Mouse (Mus musculus) embryonic facial prominence, embryonic 14.5 days (tissue): ENCODE data around the gene Card10. TPM values are rescaled to one million over a fixed set of nuclear protein-coding genes. Genes with fewer than 3 reads are reported as not detected.

Source experiments
- ATAC-seq: fragments of 200-750 bp; cut with Nextera tagmentation; 2 replicates; pipeline ENCODE4 v1.8.0; 2017; ENCODE audit warnings: low read depth, moderate number of reproducible peaks, moderate TSS enrichment
- DNase-seq: peaks from one replicate; pipeline ENCODE4 v3.0.0-alpha.2; 2015; ENCODE audit warnings: low spot score
- H3K27ac ChIP-seq: fragments of 300-500 bp; sonication (generic); replicated peaks from 2 replicates; pipeline ENCODE4 v1.5.1; 2014; ENCODE audit warnings: low read depth, mild to moderate bottlenecking, low read length, moderate library complexity
- H3K27me3 ChIP-seq: fragments of 300-500 bp; sonication (generic); replicated peaks from 2 replicates; pipeline ENCODE4 v1.6.1; 2014; ENCODE audit warnings: low read length; ENCODE audit not compliant: control insufficient read depth, insufficient read depth
- H3K36me3 ChIP-seq: fragments of 300-500 bp; sonication (generic); 2 replicates; pipeline ENCODE4 v1.6.1; 2014; ENCODE audit warnings: low read length, mixed read lengths; ENCODE audit not compliant: control insufficient read depth, insufficient read depth
- H3K4me1 ChIP-seq: fragments of 300-500 bp; sonication (generic); 2 replicates; pipeline ENCODE4 v1.6.1; 2014; ENCODE audit warnings: antibody characterized with exemption, low read length; ENCODE audit not compliant: control insufficient read depth, insufficient read depth
- H3K4me2 ChIP-seq: fragments of 300-500 bp; sonication (generic); 2 replicates; pipeline ENCODE4 v1.6.1; 2014; ENCODE audit warnings: low read depth, mild to moderate bottlenecking, low read length, moderate library complexity, mixed read lengths
- H3K4me3 ChIP-seq: fragments of 300-500 bp; sonication (generic); 2 replicates; pipeline ENCODE4 v1.5.1; 2014; ENCODE audit warnings: low read depth, mild to moderate bottlenecking, low read length
- H3K9ac ChIP-seq: fragments of 300-500 bp; sonication (generic); 2 replicates; pipeline ENCODE4 v1.6.1; 2014; ENCODE audit warnings: low read depth, mild to moderate bottlenecking, low read length, moderate library complexity, mixed read lengths
- H3K9me3 ChIP-seq: fragments of 300-500 bp; sonication (generic); 2 replicates; pipeline ENCODE4 v1.6.1; 2016; ENCODE audit warnings: low read length; ENCODE audit not compliant: control insufficient read depth
- WGBS: fragments of 180-500 bp; shearing (Covaris S2); extraction: QIAGEN DNeasy Blood & Tissue Kit; methylation state at CpG from one replicate; pipeline ENCODE4 v1.1.7; 2014; 5-methylcytosine and 5-hydroxymethylcytosine counted together
- polyA plus RNA-seq: library from polyadenylated mRNA; unstranded; fragments of >200 nt; fragmentation: Nextera tagmentation; extraction: Ambion mirVana; gene quantifications from 2 replicates; pipeline ENCODE4 v1.2.1, GENCODE M21; 2014

Gene Card10
- polyA plus RNA-seq, 1 experiment from 2014 or later, result 6.1 TPM

- H3K4me1 ChIP-seq, result no peaks in the 10 kb centered on the region
- H3K27me3 ChIP-seq, result no peaks in the 10 kb centered on the region
- no peak for DNase-seq
- H3K4me2 ChIP-seq, result no peak overlapping the region
- no peak overlapping the region for H3K27ac ChIP-seq
- no peaks in the 10 kb centered on the region for H3K36me3 ChIP-seq
- no peaks in the 10 kb centered on the region for H3K9me3 ChIP-seq
- H3K4me3 ChIP-seq, result no peak overlapping the region
- H3K9ac ChIP-seq, result no peak overlapping the region
- no peak for ATAC-seq
- WGBS, result 68% methylated on average over 3 of the region's 3 CpGs
These were observed 47.6 kb downstream of the Card10 start for GRCm38 (mm10) chr15:78755226-78755625.

- no peak overlapping the region for H3K9ac ChIP-seq
- WGBS, result 70% methylated on average over 5 of the region's 5 CpGs
- ATAC-seq (no peak), DNase-seq (no peak)
- no peaks in the 10 kb centered on the region for H3K27me3 ChIP-seq
- no peak overlapping the region for H3K4me3 ChIP-seq
- H3K9me3 ChIP-seq, result no peaks in the 10 kb centered on the region
- no peaks in the 10 kb centered on the region for H3K36me3 ChIP-seq
- H3K4me1 ChIP-seq, result no peaks in the 10 kb centered on the region
- no peak overlapping the region for H3K4me2 ChIP-seq
- H3K27ac ChIP-seq, result no peak overlapping the region
These were observed 48.7 kb downstream of the Card10 start for GRCm38 (mm10) chr15:78754144-78754543.

GRCm38 (mm10) chr15:78752991-78753390, 49.9 kb downstream of the Card10 start:
- Histone ChIP-seq H3K36me3 (no peaks in the 10 kb centered on the region), H3K9me3 (no peaks in the 10 kb centered on the region), H3K9ac (no peak overlapping the region), H3K4me3 (no peak overlapping the region), H3K27ac (no peak overlapping the region), H3K27me3 (no peaks in the 10 kb centered on the region), H3K4me2 (no peak overlapping the region), H3K4me1 (no peaks in the 10 kb centered on the region)
- no peak for DNase-seq
- no peak for ATAC-seq

- no peak overlapping the region for H3K27ac ChIP-seq
- H3K36me3 ChIP-seq, result no peaks in the 10 kb centered on the region
- H3K4me3 ChIP-seq, result no peak overlapping the region
- H3K4me1 ChIP-seq, result no peaks in the 10 kb centered on the region
- no peaks in the 10 kb centered on the region for H3K27me3 ChIP-seq
- DNase-seq, result no peak
- 49% methylated on average over 6 of the region's 6 CpGs for WGBS
- H3K9ac ChIP-seq, result no peak overlapping the region
- H3K4me2 ChIP-seq, result no peak overlapping the region
- no peaks in the 10 kb centered on the region for H3K9me3 ChIP-seq
- peak; percentile 68 for ATAC-seq
These were observed 52.1 kb downstream of the Card10 start for GRCm38 (mm10) chr15:78750608-78751350.

- Histone ChIP-seq H3K27ac (no peak overlapping the region), H3K4me1 (no peaks in the 10 kb centered on the region), H3K36me3 (no peaks in the 10 kb centered on the region), H3K9ac (no peak overlapping the region), H3K4me2 (no peak overlapping the region), H3K27me3 (no peaks in the 10 kb centered on the region), H3K4me3 (no peak overlapping the region), H3K9me3 (no peaks in the 10 kb centered on the region)
- 0 out of 2 replicates have a peak, but pooled peaks have one; percentile 35 for ATAC-seq
- 48% methylated on average over 5 of the region's 5 CpGs for WGBS
- peak; percentile 68 for DNase-seq
These were observed 53.0 kb downstream of the Card10 start for GRCm38 (mm10) chr15:78749855-78750254.

- Histone ChIP-seq H3K4me3 (no peak overlapping the region), H3K27ac (no peak overlapping the region), H3K36me3 (no peaks in the 10 kb centered on the region), H3K4me2 (no peak overlapping the region), H3K4me1 (no peaks in the 10 kb centered on the region), H3K9ac (no peak overlapping the region), H3K27me3 (no peaks in the 10 kb centered on the region), H3K9me3 (no peaks in the 10 kb centered on the region)
- DNase-seq (peak; percentile 61), ATAC-seq (no peak)
- 3% methylated on average over 5 of the region's 5 CpGs for WGBS
These were observed 58.6 kb downstream of the Card10 start for GRCm38 (mm10) chr15:78744206-78744605.

GRCm38 (mm10) chr15:78742831-78743230, 60.0 kb downstream of the Card10 start:
- Histone ChIP-seq H3K9me3 (no peaks in the 10 kb centered on the region), H3K27ac (no peak overlapping the region), H3K27me3 (no peaks in the 10 kb centered on the region), H3K9ac (no peak overlapping the region), H3K4me3 (no peak overlapping the region), H3K4me1 (no peaks in the 10 kb centered on the region), H3K36me3 (no peaks in the 10 kb centered on the region), H3K4me2 (no peak overlapping the region)
- DNase-seq (no peak), ATAC-seq (no peak)
- WGBS, result 89% methylated on average over 8 of the region's 10 CpGs

- DNase-seq (no peak), ATAC-seq (no peak)
- Histone ChIP-seq H3K9ac (no peak overlapping the region), H3K4me1 (0 out of 2 replicates have a peak, but pooled peaks cover 3% of the 10 kb centered on the region), H3K36me3 (no peaks in the 10 kb centered on the region), H3K27me3 (0 out of 2 replicates have a peak, but pooled peaks cover 3% of the 10 kb centered on the region), H3K4me2 (no peak overlapping the region), H3K4me3 (no peak overlapping the region), H3K9me3 (no peaks in the 10 kb centered on the region), H3K27ac (no peak overlapping the region)
- 63% methylated on average over 12 of the region's 12 CpGs for WGBS
These were observed 62.2 kb downstream of the Card10 start for GRCm38 (mm10) chr15:78740662-78741061.

GRCm38 (mm10) chr15:78737146-78737545, 65.7 kb downstream of the Card10 start:
- Histone ChIP-seq H3K4me2 (no peak overlapping the region), H3K4me1 (0 out of 2 replicates have a peak, but pooled peaks cover 3% of the 10 kb centered on the region), H3K27me3 (0 out of 2 replicates have a peak, but pooled peaks cover 3% of the 10 kb centered on the region), H3K27ac (no peak overlapping the region), H3K36me3 (no peaks in the 10 kb centered on the region), H3K9ac (no peak overlapping the region), H3K9me3 (no peaks in the 10 kb centered on the region), H3K4me3 (no peak overlapping the region)
- ATAC-seq (no peak), DNase-seq (no peak)
- 58% methylated on average over 6 of the region's 6 CpGs for WGBS
